20 mouse cellular contexts compared by ENCODE assay signal in genomic region chr15:79715646-79716045, GRCm38 (mm10). TPM values are rescaled to one million over a fixed set of nuclear protein-coding genes. Genes with fewer than 3 reads are reported as not detected.
A peak's percentile ranks its signal among the peaks of the same experiment; 100 is the strongest.
DNase-seq lines count a peak whose midpoint lies in the region; ATAC-seq lines count a peak whose summit lies in the region.
"Had no signal": no experiment of that assay in that cellular context is flagged by ENCODE, and none has a peak within 500 bp of the region (broad histone marks: within the 10 kb centered on the region; RNA-seq: fewer than 3 reads in every experiment).

No protein-coding gene starts in this region.

- WGBS in heart, embryonic 12.5 days, result 91% methylated on average over 7 of the region's 7 CpGs

- peak; percentile 85 for DNase-seq in brain, adult 2 months (ENCODE audit: low read depth, low spot score)
- peak; percentile 78 for DNase-seq in cerebellum, adult 11-12 months
- peak; percentile 81 for DNase-seq in cerebellum, adult 9-10 months
- peak; percentile 47 to 57 for DNase-seq in cerebellum, postnatal 36 days
- no peak for DNase-seq in heart, postnatal 4 days
- DNase-seq: adrenal gland, adult 2 months; adrenal gland, postnatal 25 days; forebrain, postnatal 0 days; gastrocnemius, postnatal 14 days; heart, adult 2 months; heart, postnatal 36 days had no signal

- no peak overlapping the region for H3K4me3 ChIP-seq in heart, embryonic 12.5 days
- H3K4me3 ChIP-seq: embryonic facial prominence, embryonic 10.5 days; forebrain, embryonic 13.5 days; heart, adult 2 months; heart, embryonic 13.5 days; hindbrain, embryonic 12.5 days had no signal

- no peak overlapping the region for H3K9ac ChIP-seq in heart, embryonic 12.5 days
- H3K9ac ChIP-seq: forebrain, embryonic 13.5 days; forebrain, postnatal 0 days; heart, embryonic 13.5 days; hindbrain, embryonic 12.5 days had no signal

- H3K36me3 ChIP-seq in heart, embryonic 12.5 days, result peaks cover 96% of the 10 kb centered on the region

- H3K4me2 ChIP-seq in heart, embryonic 12.5 days, result no peak overlapping the region
- H3K4me2 ChIP-seq: forebrain, embryonic 13.5 days; heart, embryonic 13.5 days; hindbrain, embryonic 12.5 days had no signal

- H3K4me1 ChIP-seq in heart, embryonic 12.5 days (replicated peaks), result no peaks in the 10 kb centered on the region
- H3K4me1 ChIP-seq: forebrain, embryonic 13.5 days; heart, embryonic 13.5 days; hindbrain, embryonic 12.5 days had no signal

- H3K9me3 ChIP-seq in heart, embryonic 12.5 days (replicated peaks), result no peaks in the 10 kb centered on the region
- H3K9me3 ChIP-seq: embryonic facial prominence, embryonic 10.5 days; forebrain, embryonic 13.5 days; heart, embryonic 13.5 days; hindbrain, embryonic 12.5 days had no signal

- no peak for ATAC-seq in heart, embryonic 12.5 days (ENCODE audit: insufficient number of reproducible peaks, low FRiP score)
- ATAC-seq: forebrain, embryonic 13.5 days; forebrain, postnatal 0 days; hindbrain, embryonic 16.5 days; inflammation-experienced regulatory T-cells, adult 6 months; intestine, postnatal 0 days had no signal

- no peak overlapping the region for H3K27ac ChIP-seq in heart, embryonic 12.5 days (ENCODE audit: poor library complexity, severe bottlenecking)
- H3K27ac ChIP-seq: embryonic facial prominence, embryonic 10.5 days; forebrain, embryonic 13.5 days; heart, adult 2 months; heart, embryonic 13.5 days; hindbrain, embryonic 12.5 days had no signal

- H3K27me3 ChIP-seq in heart, embryonic 12.5 days (replicated peaks), result no peaks in the 10 kb centered on the region
- H3K27me3 ChIP-seq: CH12.LX; forebrain, embryonic 13.5 days; heart, embryonic 13.5 days; hindbrain, embryonic 12.5 days had no signal

RNA-seq across cellular contexts. Expression of gene Gtpbp1, which starts 25.0 kb away (rescaled TPM):
- 10 to 100 TPM; 40.2 to 41.9 TPM for total RNA-seq in heart, postnatal 4 days (2021)
- 32.8 and 33.6 TPM in 2 replicates for polyA plus RNA-seq in heart, embryonic 12.5 days (2016; fragmentation: Nextera tagmentation; extraction: Ambion mirVana)

RNA-seq across cellular contexts. Expression of gene Sun2, which starts 26.7 kb away (rescaled TPM):
- total RNA-seq in heart, postnatal 4 days (2021), result 10 to 100 TPM; 54.7 to 62.3 TPM
- 4.5 and 4.9 TPM in 2 replicates for polyA plus RNA-seq in heart, embryonic 12.5 days (2016; fragmentation: Nextera tagmentation; extraction: Ambion mirVana)

RNA-seq across cellular contexts. Expression of gene Josd1, which starts 27.9 kb away (rescaled TPM):
- total RNA-seq in heart, postnatal 4 days (2021), result 10 to 100 TPM; 29.8 to 32.5 TPM
- polyA plus RNA-seq in heart, embryonic 12.5 days (2016; fragmentation: Nextera tagmentation; extraction: Ambion mirVana), result 29.0 and 29.1 TPM in 2 replicates

RNA-seq across cellular contexts. Expression of gene Tomm22, which starts 45.0 kb away (rescaled TPM):
- total RNA-seq in heart, postnatal 4 days (2021), result 100 to 1,000 TPM; 150 to 159 TPM
- 234 and 237 TPM in 2 replicates for polyA plus RNA-seq in heart, embryonic 12.5 days (2016; fragmentation: Nextera tagmentation; extraction: Ambion mirVana)

RNA-seq across cellular contexts. Expression of gene Cby1, which starts 56.6 kb away (rescaled TPM):
- 10 to 100 TPM; 30.9 to 35.5 TPM for total RNA-seq in heart, postnatal 4 days (2021)
- polyA plus RNA-seq in heart, embryonic 12.5 days (2016; fragmentation: Nextera tagmentation; extraction: Ambion mirVana), result 40.9 and 42.0 TPM in 2 replicates
